Mouse (Mus musculus): ENCODE data around the gene Snn.

GRCm38 (mm10) chr16:11084181-11084580 is 23.4 kb downstream of the Snn start:
- no peak for TF ChIP-seq CTCF (IDR thresholded peaks at IDR 0.05; ENCODE audit: borderline replicate concordance, insufficient read depth, low read depth, low read length)
- no peak for TF ChIP-seq POLR2A (IDR thresholded peaks at IDR 0.05; ENCODE audit: borderline replicate concordance, insufficient read depth, low read length)

Data from cerebellum, adult 2 months (tissue).